ENCODE assay signal across 8 mouse cellular contexts in genomic region chr7:16844696-16845071, GRCm38 (mm10). TPM values are rescaled to one million over a fixed set of nuclear protein-coding genes. Genes with fewer than 3 reads are reported as not detected.
A peak's percentile ranks its signal among the peaks of the same experiment; 100 is the strongest.
DNase-seq lines count a peak whose midpoint lies in the region; ATAC-seq and TF ChIP-seq lines count a peak whose summit lies in the region.

No protein-coding gene starts in this region.

- no peaks in the 10 kb centered on the region for H3K27me3 ChIP-seq in kidney, embryonic 15.5 days
- H3K27me3 ChIP-seq in forebrain, embryonic 15.5 days: no peaks in the 10 kb centered on the region
- no peaks in the 10 kb centered on the region for H3K27me3 ChIP-seq in kidney, postnatal 0 days (ENCODE audit: insufficient read depth, low read length)
- H3K27me3 ChIP-seq in midbrain, embryonic 16.5 days (ENCODE audit: control insufficient read depth, insufficient read depth, low read depth, low read length): no peaks in the 10 kb centered on the region

- H3K4me3 ChIP-seq in kidney, embryonic 15.5 days (replicated peaks): peak overlapping the region; percentile 70
- H3K4me3 ChIP-seq in forebrain, embryonic 15.5 days: 0 out of 2 replicates have a peak overlapping the region, but pooled peaks have one; percentile 2
- peak overlapping the region; percentile 63 for H3K4me3 ChIP-seq in kidney, postnatal 0 days (replicated peaks; ENCODE audit: low read depth, low read length)
- H3K4me3 ChIP-seq in midbrain, embryonic 16.5 days (ENCODE audit: low read depth, low read length): no peak overlapping the region

- DNase-seq in kidney, adult 8-10 months: no peak
- no peak for DNase-seq in kidney, postnatal 0 days (ENCODE audit: low spot score)
- DNase-seq in cerebellum, adult 11-12 months: no peak
- DNase-seq in thymus, postnatal 25 days: no peak
- no peak for DNase-seq in layer of hippocampus, postnatal 25 days (ENCODE audit: extremely low spot score in 1 of 2, low spot score in 1 of 2)

- peak overlapping the region; percentile 97 for H3K4me2 ChIP-seq in kidney, embryonic 15.5 days
- peak overlapping the region; percentile 99 for H3K4me2 ChIP-seq in forebrain, embryonic 15.5 days (replicated peaks)
- peak overlapping the region; percentile 94 for H3K4me2 ChIP-seq in kidney, postnatal 0 days (ENCODE audit: low read length)
- peak overlapping the region; percentile 98 for H3K4me2 ChIP-seq in midbrain, embryonic 16.5 days (ENCODE audit: low read length)

- H3K9me3 ChIP-seq in kidney, embryonic 15.5 days (replicated peaks): no peaks in the 10 kb centered on the region
- no peaks in the 10 kb centered on the region for H3K9me3 ChIP-seq in forebrain, embryonic 15.5 days
- H3K9me3 ChIP-seq in kidney, postnatal 0 days (replicated peaks; ENCODE audit: low read length): no peaks in the 10 kb centered on the region
- H3K9me3 ChIP-seq in midbrain, embryonic 16.5 days (replicated peaks; ENCODE audit: control insufficient read depth, low read length, poor library complexity, severe bottlenecking): no peaks in the 10 kb centered on the region

- H3K36me3 ChIP-seq in kidney, embryonic 15.5 days: peaks cover 41% of the 10 kb centered on the region
- peaks cover 14% of the 10 kb centered on the region for H3K36me3 ChIP-seq in forebrain, embryonic 15.5 days
- H3K36me3 ChIP-seq in kidney, postnatal 0 days (ENCODE audit: insufficient read depth, low read length): peaks cover 16% of the 10 kb centered on the region; the same call in 1 of the 2 replicates
- peaks cover 12% of the 10 kb centered on the region for H3K36me3 ChIP-seq in midbrain, embryonic 16.5 days (ENCODE audit: control insufficient read depth, insufficient read depth, low read length)

- no peak for ATAC-seq in kidney, embryonic 15.5 days (replicated peaks; ENCODE audit: low FRiP score)
- no peak for ATAC-seq in forebrain, embryonic 15.5 days (replicated peaks)
- ATAC-seq in kidney, postnatal 0 days (replicated peaks; ENCODE audit: low FRiP score, low read depth): no peak
- no peak for ATAC-seq in midbrain, embryonic 16.5 days

- H3K27ac ChIP-seq in kidney, embryonic 15.5 days: peak overlapping the region; percentile 88
- H3K27ac ChIP-seq in forebrain, embryonic 15.5 days (replicated peaks): 0 out of 2 replicates have a peak overlapping the region, but pooled peaks have one; percentile 22
- H3K27ac ChIP-seq in kidney, postnatal 0 days: peak overlapping the region; percentile 84
- no peak overlapping the region for H3K27ac ChIP-seq in midbrain, embryonic 16.5 days (ENCODE audit: low read length)

- peaks cover 49% of the 10 kb centered on the region for H3K4me1 ChIP-seq in kidney, embryonic 15.5 days
- peaks cover 35% of the 10 kb centered on the region for H3K4me1 ChIP-seq in forebrain, embryonic 15.5 days
- peaks cover 11% of the 10 kb centered on the region for H3K4me1 ChIP-seq in kidney, postnatal 0 days (replicated peaks; ENCODE audit: insufficient read depth, low read length)
- H3K4me1 ChIP-seq in midbrain, embryonic 16.5 days (ENCODE audit: control insufficient read depth, insufficient read depth, low read length): peaks cover 22% of the 10 kb centered on the region

- 34% methylated on average over 3 of the region's 3 CpGs for WGBS in kidney, embryonic 15.5 days
- WGBS in forebrain, embryonic 15.5 days: 72% methylated on average over 3 of the region's 3 CpGs
- 36% methylated on average over 3 of the region's 3 CpGs for WGBS in kidney, postnatal 0 days
- WGBS in midbrain, embryonic 16.5 days: 57% methylated on average over 3 of the region's 3 CpGs

- H3K9ac ChIP-seq in kidney, embryonic 15.5 days: peak overlapping the region; percentile 39
- no peak overlapping the region for H3K9ac ChIP-seq in forebrain, embryonic 15.5 days (replicated peaks)
- H3K9ac ChIP-seq in kidney, postnatal 0 days (ENCODE audit: low read depth, low read length): peak overlapping the region; percentile 75
- 0 out of 2 replicates have a peak overlapping the region, but pooled peaks have one; percentile 7 for H3K9ac ChIP-seq in midbrain, embryonic 16.5 days (ENCODE audit: low read depth, low read length)

- no peak for TF ChIP-seq CTCF in kidney, postnatal 0 days (IDR thresholded peaks at IDR 0.05; ENCODE audit: low read depth)

RNA-seq across cellular contexts. Expression of gene Prkd2, which starts 2.0 kb away (rescaled TPM):
- 14.6 and 17.7 TPM in 2 replicates for polyA plus RNA-seq in kidney, embryonic 15.5 days (2015; fragmentation: Nextera tagmentation; extraction: Ambion mirVana)
- polyA plus RNA-seq in forebrain, embryonic 15.5 days (2015; fragmentation: Nextera tagmentation; extraction: Ambion mirVana): 7.0 and 8.0 TPM in 2 replicates
- polyA plus RNA-seq in kidney, postnatal 0 days (2015; fragmentation: Nextera tagmentation; extraction: Ambion mirVana): 12.8 and 15.1 TPM in 2 replicates
- 6.0 and 6.9 TPM in 2 replicates for polyA plus RNA-seq in midbrain, embryonic 16.5 days (2015; fragmentation: Nextera tagmentation; extraction: Ambion mirVana)
- total RNA-seq in layer of hippocampus, postnatal 25 days (2021): 1 to 10 TPM; 5.2 to 6.9 TPM

RNA-seq across cellular contexts. Expression of gene Fkrp, which starts 28.2 kb away (rescaled TPM):
- polyA plus RNA-seq in kidney, embryonic 15.5 days (2015; fragmentation: Nextera tagmentation; extraction: Ambion mirVana): 32.0 and 34.1 TPM in 2 replicates
- polyA plus RNA-seq in forebrain, embryonic 15.5 days (2015; fragmentation: Nextera tagmentation; extraction: Ambion mirVana): 28.2 and 29.0 TPM in 2 replicates
- polyA plus RNA-seq in kidney, postnatal 0 days (2015; fragmentation: Nextera tagmentation; extraction: Ambion mirVana): 31.0 and 32.0 TPM in 2 replicates
- polyA plus RNA-seq in midbrain, embryonic 16.5 days (2015; fragmentation: Nextera tagmentation; extraction: Ambion mirVana): 52.1 and 53.8 TPM in 2 replicates
- 10 to 100 TPM; 46.7 to 47.7 TPM for total RNA-seq in layer of hippocampus, postnatal 25 days (2021)

RNA-seq across cellular contexts. Expression of gene Strn4, which starts 29.0 kb away (rescaled TPM):
- polyA plus RNA-seq in kidney, embryonic 15.5 days (2015; fragmentation: Nextera tagmentation; extraction: Ambion mirVana): 91.5 and 99.8 TPM in 2 replicates
- 185 and 193 TPM in 2 replicates for polyA plus RNA-seq in forebrain, embryonic 15.5 days (2015; fragmentation: Nextera tagmentation; extraction: Ambion mirVana)
- 65.4 and 71.2 TPM in 2 replicates for polyA plus RNA-seq in kidney, postnatal 0 days (2015; fragmentation: Nextera tagmentation; extraction: Ambion mirVana)
- polyA plus RNA-seq in midbrain, embryonic 16.5 days (2015; fragmentation: Nextera tagmentation; extraction: Ambion mirVana): 185 and 199 TPM in 2 replicates
- total RNA-seq in layer of hippocampus, postnatal 25 days (2021): 100 to 1,000 TPM; 322 to 327 TPM

RNA-seq across cellular contexts. Expression of gene Dact3, which starts 30.4 kb away (rescaled TPM):
- polyA plus RNA-seq in kidney, embryonic 15.5 days (2015; fragmentation: Nextera tagmentation; extraction: Ambion mirVana): 2.6 TPM in 2 replicates
- 3.3 and 3.4 TPM in 2 replicates for polyA plus RNA-seq in forebrain, embryonic 15.5 days (2015; fragmentation: Nextera tagmentation; extraction: Ambion mirVana)
- 3.7 and 4.3 TPM in 2 replicates for polyA plus RNA-seq in kidney, postnatal 0 days (2015; fragmentation: Nextera tagmentation; extraction: Ambion mirVana)
- 2.6 and 3.0 TPM in 2 replicates for polyA plus RNA-seq in midbrain, embryonic 16.5 days (2015; fragmentation: Nextera tagmentation; extraction: Ambion mirVana)
- total RNA-seq in layer of hippocampus, postnatal 25 days (2021): 100 to 1,000 TPM; 150 to 160 TPM

RNA-seq across cellular contexts. Expression of gene Gng8, which starts 46.9 kb away (rescaled TPM):
- 6.8 and 7.8 TPM in 2 replicates for polyA plus RNA-seq in kidney, embryonic 15.5 days (2015; fragmentation: Nextera tagmentation; extraction: Ambion mirVana)
- 4.4 TPM in 2 replicates for polyA plus RNA-seq in forebrain, embryonic 15.5 days (2015; fragmentation: Nextera tagmentation; extraction: Ambion mirVana)
- 7.3 and 8.9 TPM in 2 replicates for polyA plus RNA-seq in kidney, postnatal 0 days (2015; fragmentation: Nextera tagmentation; extraction: Ambion mirVana)
- 14.0 and 49.2 TPM in 2 replicates for polyA plus RNA-seq in midbrain, embryonic 16.5 days (2015; fragmentation: Nextera tagmentation; extraction: Ambion mirVana)
- total RNA-seq in layer of hippocampus, postnatal 25 days (2021): 1 to 10 TPM; 2.5 to 3.2 TPM
